Mouse (Mus musculus) brown adipose tissue, adult 24 weeks (tissue): Measurements from ENCODE around the gene Park7. TPM values are rescaled to one million over a fixed set of nuclear protein-coding genes. Genes with fewer than 3 reads are reported as not detected.

Experiments used
- H3K27ac ChIP-seq: fragments of 200-500 bp; replicated peaks from 2 replicates; pipeline ENCODE4 v1.5.1; 2012; ENCODE audit warnings: low read depth, mild to moderate bottlenecking, low read length
- H3K4me1 ChIP-seq: fragments of 200-500 bp; 2 replicates; pipeline ENCODE4 v1.6.1; 2012; ENCODE audit warnings: low read length, mixed read lengths; ENCODE audit not compliant: control insufficient read depth, insufficient read depth, insufficient read length
- H3K4me3 ChIP-seq: fragments of 200-500 bp; 2 replicates; pipeline ENCODE4 v1.5.1; 2012; ENCODE audit warnings: low read depth, mild to moderate bottlenecking, low read length, moderate library complexity; ENCODE audit not compliant: insufficient read depth
- polyA plus RNA-seq: library from polyadenylated mRNA; stranded (reverse); fragments of >200 nt; gene quantifications from 2 replicates; pipeline ENCODE4 v1.2.4, GENCODE M21; 2012; ENCODE audit not compliant: missing spikeins, insufficient read depth, insufficient read length

Gene Park7
- polyA plus RNA-seq, 1 experiment: 176 TPM

- no peaks in the 10 kb centered on the region for H3K4me1 ChIP-seq
- H3K4me3 ChIP-seq: peak within 1 kb of the TSS; percentile 53
- peak within 1 kb of the TSS; percentile 37 for H3K27ac ChIP-seq
Observed at GRCm38 (mm10) chr4:150853680-150854461, 60.4 kb downstream of the Park7 start, which contains the start of gene Errfi1. TSS of gene Errfi1 (plus strand) at chr4:150853919.

GRCm38 (mm10) chr4:150852479-150852878, 61.8 kb downstream of the Park7 start:
- no peak overlapping the region; the same call in 1 of the 2 replicates for H3K27ac ChIP-seq
- no peaks in the 10 kb centered on the region for H3K4me1 ChIP-seq
- no peak overlapping the region for H3K4me3 ChIP-seq

DNA sequence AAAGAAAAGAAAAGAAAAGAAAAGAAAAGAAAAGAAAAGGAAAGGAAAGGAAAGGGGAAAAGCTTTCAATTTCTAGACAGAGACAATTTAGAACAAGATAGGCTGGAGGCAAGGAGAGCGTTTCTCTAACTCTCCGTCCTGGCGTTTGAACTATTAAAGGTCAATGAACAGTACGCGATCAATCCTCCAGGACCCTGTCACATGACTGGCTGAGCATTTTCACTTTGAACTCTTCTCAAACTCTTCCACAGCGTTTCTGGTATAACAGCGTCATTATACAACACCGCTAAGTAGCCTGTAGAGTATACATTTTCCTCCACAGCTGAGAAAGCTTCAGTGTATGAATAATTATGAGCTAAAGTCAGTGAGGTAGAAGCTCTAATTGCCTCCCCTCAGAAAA, 62.2 kb downstream of the Park7 start:
- H3K4me1 ChIP-seq: no peaks in the 10 kb centered on the region
- no peak overlapping the region for H3K4me3 ChIP-seq
- peak overlapping the region; percentile 34; the same call in 1 of the 2 replicates for H3K27ac ChIP-seq

DNA sequence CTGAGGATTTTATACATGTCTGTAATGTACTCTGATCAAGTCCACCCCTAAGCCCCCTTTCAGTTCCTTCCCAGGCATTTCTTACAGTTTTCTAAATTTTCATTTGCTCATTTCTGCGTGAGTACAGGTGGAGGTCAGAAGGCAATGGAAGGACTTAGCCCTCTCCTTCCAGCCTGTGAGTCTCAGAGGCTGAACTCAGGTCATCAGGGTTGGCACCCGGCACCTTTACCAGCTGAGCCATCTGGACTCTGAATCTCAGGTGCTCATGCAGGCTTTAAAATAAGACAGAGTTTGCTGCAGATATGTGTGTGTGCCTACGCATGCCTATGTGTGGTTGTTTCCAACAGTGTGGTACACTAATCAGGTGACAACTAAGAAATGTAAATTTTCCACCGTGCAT, 63.3 kb downstream of the Park7 start:
- H3K27ac ChIP-seq: no peak overlapping the region
- H3K4me1 ChIP-seq: no peaks in the 10 kb centered on the region
- no peak overlapping the region for H3K4me3 ChIP-seq

DNA sequence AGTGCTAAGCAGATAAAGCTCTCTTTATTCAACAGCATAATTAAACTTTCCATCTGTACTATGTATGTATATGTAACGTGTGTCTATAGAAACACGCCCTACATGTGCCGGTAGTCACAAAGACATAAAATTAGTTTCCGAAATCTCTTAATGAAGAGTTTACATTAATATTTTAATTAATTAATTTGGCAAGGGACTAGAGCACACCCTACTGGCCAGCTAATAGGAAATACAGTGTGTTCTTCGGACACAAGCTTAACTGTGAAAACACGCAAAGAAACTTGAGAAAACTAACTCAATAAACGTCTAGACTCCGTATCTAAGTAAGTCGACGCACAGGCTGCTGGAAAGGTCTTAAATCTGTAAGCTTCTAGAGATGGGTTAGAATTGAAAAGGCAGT, 64.3 kb downstream of the Park7 start:
- H3K4me1 ChIP-seq: no peaks in the 10 kb centered on the region
- H3K27ac ChIP-seq: no peak overlapping the region
- H3K4me3 ChIP-seq: no peak overlapping the region

Other genes with a start within 250 kb of the Park7 start
- gene Errfi1, start 60.5 kb downstream of the Park7 start, polyA plus RNA-seq: 14.8 and 32.1 TPM in 2 replicates
- gene Tnfrsf9, start 125 bp upstream of the Park7 start, polyA plus RNA-seq: not detected in 2 replicates
- gene Uts2, start 82.7 kb upstream of the Park7 start, polyA plus RNA-seq: not detected in 2 replicates
- 7.0 and 17.9 TPM in 2 replicates for gene Per3, start 130.2 kb upstream of the Park7 start, polyA plus RNA-seq
- gene Vamp3, start 143.5 kb upstream of the Park7 start, polyA plus RNA-seq: 79.5 and 80.6 TPM in 2 replicates
- gene Gm13090, start 175.1 kb upstream of the Park7 start, polyA plus RNA-seq: not detected in 2 replicates